Mouse (Mus musculus): ENCODE results near the gene Slc2a8. TPM values are rescaled to one million over a fixed set of nuclear protein-coding genes. Genes with fewer than 3 reads are reported as not detected.

Gene Slc2a8
- polyA plus RNA-seq, 1 experiment: 13.5 TPM

GRCm38 (mm10) chr2:32968024-32968614 lies 13.8 kb downstream of the Slc2a8 start:
- H3K36me3 ChIP-seq (ENCODE audit: control insufficient read depth, insufficient read depth): peaks cover 18% of the 10 kb centered on the region
- H3K27me3 ChIP-seq (ENCODE audit: control insufficient read depth, insufficient read depth, insufficient read length): no peaks in the 10 kb centered on the region
- TF ChIP-seq MAX (IDR thresholded peaks at IDR 0.05; ENCODE audit: low read depth) (no peak), POLR2A (IDR thresholded peaks at IDR 0.05; ENCODE audit: insufficient read length, low read depth) (no peak), CEBPB (IDR thresholded peaks at IDR 0.05; ENCODE audit: insufficient read depth, poor library complexity, severe bottlenecking) (no peak), TCF3 (IDR thresholded peaks at IDR 0.05; ENCODE audit: insufficient read length, low read depth) (no peak), MYOG (IDR thresholded peaks at IDR 0.05; ENCODE audit: control insufficient read depth in 1 of 3, insufficient read depth in 1 of 3, insufficient read length in 2 of 3, low read depth in 2 of 3) (no peak), TCF12 (IDR thresholded peaks at IDR 0.05; ENCODE audit: insufficient read depth, poor library complexity, severe bottlenecking) (no peak), REST (IDR thresholded peaks at IDR 0.05; ENCODE audit: insufficient read depth, insufficient read length) (no peak), USF1 (IDR thresholded peaks at IDR 0.05; ENCODE audit: low read depth) (no peak), POLR2AphosphoS2 (IDR thresholded peaks at IDR 0.05; ENCODE audit: insufficient read length, low read depth) (no peak), MYOD1 (IDR thresholded peaks at IDR 0.05; ENCODE audit: control insufficient read depth in 1 of 3, insufficient read length in 2 of 3, low read depth in 2 of 3) (no peak), SRF (IDR thresholded peaks at IDR 0.05; ENCODE audit: control insufficient read depth, insufficient read length, low read depth) (no peak), E2F4 (IDR thresholded peaks at IDR 0.05; ENCODE audit: insufficient read depth) (no peak)
- peak overlapping the region; percentile 95 for H3K4me2 ChIP-seq (ENCODE audit: low read depth)
- H3K4me3 ChIP-seq: peak overlapping the region; percentile 80
- peaks cover 12% of the 10 kb centered on the region for H3K79me2 ChIP-seq (ENCODE audit: control insufficient read depth, insufficient read depth)
- no peak overlapping the region for H3ac ChIP-seq (ENCODE audit: control insufficient read depth, insufficient read length)

GRCm38 (mm10) chr2:32966689-32967631 lies 14.9 kb downstream of the Slc2a8 start:
- TF ChIP-seq CEBPB (IDR thresholded peaks at IDR 0.05; ENCODE audit: insufficient read depth, poor library complexity, severe bottlenecking): no peak
- TF ChIP-seq MYOD1 (IDR thresholded peaks at IDR 0.05; ENCODE audit: control insufficient read depth in 1 of 3, insufficient read length in 2 of 3, low read depth in 2 of 3): peak in 1 of 3 experiments; percentile 21
- TF ChIP-seq POLR2A (IDR thresholded peaks at IDR 0.05; ENCODE audit: insufficient read length, low read depth): peak; percentile 99
- TF ChIP-seq POLR2AphosphoS2 (IDR thresholded peaks at IDR 0.05; ENCODE audit: insufficient read length, low read depth): peak; percentile 99
- peak; percentile 30 for TF ChIP-seq REST (IDR thresholded peaks at IDR 0.05; ENCODE audit: insufficient read depth, insufficient read length)
- no peak for TF ChIP-seq TCF12 (IDR thresholded peaks at IDR 0.05; ENCODE audit: insufficient read depth, poor library complexity, severe bottlenecking)
- TF ChIP-seq USF1 (IDR thresholded peaks at IDR 0.05; ENCODE audit: low read depth): peak; percentile 82
- TF ChIP-seq MYOG (IDR thresholded peaks at IDR 0.05; ENCODE audit: control insufficient read depth in 1 of 3, insufficient read depth in 1 of 3, insufficient read length in 2 of 3, low read depth in 2 of 3): peak in 2 of 3 experiments; percentile 13 to 31
- no peak for TF ChIP-seq E2F4 (IDR thresholded peaks at IDR 0.05; ENCODE audit: insufficient read depth)
- TF ChIP-seq SRF (IDR thresholded peaks at IDR 0.05; ENCODE audit: control insufficient read depth, insufficient read length, low read depth): no peak
- TF ChIP-seq MAX (IDR thresholded peaks at IDR 0.05; ENCODE audit: low read depth): no peak
- TF ChIP-seq TCF3 (IDR thresholded peaks at IDR 0.05; ENCODE audit: insufficient read length, low read depth): no peak
- Histone ChIP-seq H3K79me2 (ENCODE audit: control insufficient read depth, insufficient read depth) (peaks cover 24% of the 10 kb centered on the region), H3K4me3 (peak overlapping the region; percentile 80), H3K4me2 (ENCODE audit: low read depth) (peak overlapping the region; percentile 95), H3K27me3 (ENCODE audit: control insufficient read depth, insufficient read depth, insufficient read length) (no peaks in the 10 kb centered on the region), H3K36me3 (ENCODE audit: control insufficient read depth, insufficient read depth) (peaks cover 26% of the 10 kb centered on the region), H3ac (ENCODE audit: control insufficient read depth, insufficient read length) (peak overlapping the region; percentile 23)

- H3K79me2 ChIP-seq (ENCODE audit: control insufficient read depth, insufficient read depth): peaks cover 28% of the 10 kb centered on the region
- peaks cover 26% of the 10 kb centered on the region for H3K36me3 ChIP-seq (ENCODE audit: control insufficient read depth, insufficient read depth)
- TF ChIP-seq TCF12 (IDR thresholded peaks at IDR 0.05; ENCODE audit: insufficient read depth, poor library complexity, severe bottlenecking) (no peak), POLR2A (IDR thresholded peaks at IDR 0.05; ENCODE audit: insufficient read length, low read depth) (no peak), TCF3 (IDR thresholded peaks at IDR 0.05; ENCODE audit: insufficient read length, low read depth) (no peak), E2F4 (IDR thresholded peaks at IDR 0.05; ENCODE audit: insufficient read depth) (no peak), CEBPB (IDR thresholded peaks at IDR 0.05; ENCODE audit: insufficient read depth, poor library complexity, severe bottlenecking) (no peak), MYOG (IDR thresholded peaks at IDR 0.05; ENCODE audit: control insufficient read depth in 1 of 3, insufficient read depth in 1 of 3, insufficient read length in 2 of 3, low read depth in 2 of 3) (no peak), POLR2AphosphoS2 (IDR thresholded peaks at IDR 0.05; ENCODE audit: insufficient read length, low read depth) (no peak)
- H3K4me3 ChIP-seq: peak overlapping the region; percentile 80
- H3K27me3 ChIP-seq (ENCODE audit: control insufficient read depth, insufficient read depth, insufficient read length): no peaks in the 10 kb centered on the region
- peak overlapping the region; percentile 23 for H3ac ChIP-seq (ENCODE audit: control insufficient read depth, insufficient read length)
- H3K4me2 ChIP-seq (ENCODE audit: low read depth): peak overlapping the region; percentile 95
Measured at GRCm38 (mm10) chr2:32966184-32966688, 15.6 kb downstream of the Slc2a8 start.

GRCm38 (mm10) chr2:32965511-32966183 lies 16.2 kb downstream of the Slc2a8 start:
- H3K36me3 ChIP-seq (ENCODE audit: control insufficient read depth, insufficient read depth): peaks cover 26% of the 10 kb centered on the region
- H3ac ChIP-seq (ENCODE audit: control insufficient read depth, insufficient read length): no peak overlapping the region

More at GRCm38 (mm10) chr2:32965511-32966183, 16.2 kb downstream of the Slc2a8 start:
- Histone ChIP-seq H3K27me3 (ENCODE audit: control insufficient read depth, insufficient read depth, insufficient read length) (no peaks in the 10 kb centered on the region), H3K79me2 (ENCODE audit: control insufficient read depth, insufficient read depth) (peaks cover 28% of the 10 kb centered on the region), H3K4me2 (ENCODE audit: low read depth) (peak overlapping the region; percentile 95), H3K4me3 (peak overlapping the region; percentile 80)
- TF ChIP-seq REST (IDR thresholded peaks at IDR 0.05; ENCODE audit: insufficient read depth, insufficient read length): no peak
- TF ChIP-seq POLR2A (IDR thresholded peaks at IDR 0.05; ENCODE audit: insufficient read length, low read depth): no peak
- peak; percentile 17 for TF ChIP-seq POLR2AphosphoS2 (IDR thresholded peaks at IDR 0.05; ENCODE audit: insufficient read length, low read depth)
